Mouse (Mus musculus): ENCODE measurements around the gene Epha1. TPM values are rescaled to one million over a fixed set of nuclear protein-coding genes. Genes with fewer than 3 reads are reported as not detected.
A peak's percentile ranks its signal among the peaks of the same experiment; 100 is the strongest.

The Epha1 gene
- total RNA-seq, 2 experiments from 2014 or later: not detected

DNA sequence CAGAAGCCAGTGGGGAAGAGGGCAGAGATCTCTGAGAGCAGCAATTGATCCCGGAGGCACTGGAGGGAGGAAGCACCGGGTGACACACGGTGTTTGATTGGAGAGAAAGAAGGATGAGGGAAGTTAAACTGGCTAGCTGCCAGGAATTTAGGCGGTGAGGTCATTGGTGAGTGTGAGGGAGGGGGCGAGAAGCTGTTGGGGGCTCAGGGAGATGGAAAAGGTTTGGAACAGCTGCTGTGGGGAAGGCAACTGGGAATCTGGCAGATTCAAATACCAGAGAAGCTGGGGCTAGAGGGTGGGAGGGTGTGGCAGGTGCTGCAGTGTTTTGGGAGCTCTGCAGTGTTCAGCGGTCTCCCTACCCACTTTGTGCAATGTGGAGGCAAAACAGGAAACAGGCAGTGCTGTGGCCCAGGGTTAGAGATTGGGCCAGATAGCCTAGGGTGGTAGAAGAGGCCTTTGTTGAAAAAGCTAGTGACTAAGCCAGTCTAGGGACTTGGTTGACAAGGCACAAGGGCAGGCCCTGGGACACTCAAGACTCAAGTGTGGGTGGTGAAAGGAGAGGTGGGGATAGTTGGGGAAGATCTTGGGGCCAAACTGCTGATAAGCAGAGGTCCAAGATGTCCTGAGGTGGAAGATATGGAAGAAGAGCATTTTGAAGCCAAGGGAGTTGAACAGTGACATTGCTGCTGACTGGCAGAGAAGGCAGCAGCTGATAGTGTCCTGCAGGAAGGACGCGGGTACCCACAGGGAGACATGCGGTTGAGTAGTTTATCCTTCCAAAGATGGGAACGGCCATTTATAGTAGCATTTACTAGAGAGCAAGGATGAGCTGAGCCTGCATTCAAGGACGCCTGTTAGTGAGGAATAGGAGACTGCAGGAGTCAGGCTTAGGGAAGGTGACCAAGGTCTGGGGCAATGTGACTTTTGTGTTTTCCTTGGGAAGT lies 18.7 kb downstream of the Epha1 start:
- ATAC-seq (ENCODE audit: poor library complexity, severe bottlenecking): peak; percentile 17

DNA sequence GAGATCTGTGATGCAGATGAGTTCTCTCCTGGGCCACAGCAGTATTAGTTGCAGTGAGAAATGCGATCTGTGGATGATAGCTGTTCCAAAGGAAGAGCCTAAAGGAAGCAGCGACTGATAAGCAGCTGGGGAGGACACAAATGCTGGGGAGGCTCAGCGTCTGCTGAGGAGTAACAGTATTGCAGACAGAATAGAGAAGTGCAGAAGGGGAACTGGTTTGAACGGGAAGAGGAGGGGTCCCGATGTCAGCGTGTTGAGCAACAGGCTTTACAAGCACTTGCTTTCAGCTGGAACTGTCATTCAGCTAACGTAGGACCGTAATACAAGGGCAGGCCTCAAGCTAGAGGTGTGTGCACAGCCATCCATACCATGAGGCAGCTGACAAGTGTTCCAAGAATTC lies 19.9 kb downstream of the Epha1 start:
- peak; percentile 44 for ATAC-seq (ENCODE audit: poor library complexity, severe bottlenecking)

DNA sequence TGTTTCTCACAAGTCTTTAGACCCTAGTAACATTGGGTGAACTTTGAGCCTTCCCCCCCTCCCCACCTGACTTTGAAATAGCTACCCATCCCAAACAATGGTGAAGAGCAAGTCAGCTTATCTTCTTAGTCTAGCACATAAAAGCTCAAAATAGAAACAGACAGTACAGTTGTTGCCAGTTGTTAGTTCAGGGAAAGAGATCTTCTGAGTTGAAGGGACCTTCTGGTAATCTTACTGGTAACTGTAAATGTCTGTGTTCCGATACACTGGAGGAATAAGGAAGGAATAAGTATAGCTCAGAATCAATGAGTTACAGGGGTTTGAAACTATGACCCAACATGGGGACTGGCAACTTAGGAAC lies 20.6 kb downstream of the Epha1 start:
- ATAC-seq (ENCODE audit: poor library complexity, severe bottlenecking): no peak

DNA sequence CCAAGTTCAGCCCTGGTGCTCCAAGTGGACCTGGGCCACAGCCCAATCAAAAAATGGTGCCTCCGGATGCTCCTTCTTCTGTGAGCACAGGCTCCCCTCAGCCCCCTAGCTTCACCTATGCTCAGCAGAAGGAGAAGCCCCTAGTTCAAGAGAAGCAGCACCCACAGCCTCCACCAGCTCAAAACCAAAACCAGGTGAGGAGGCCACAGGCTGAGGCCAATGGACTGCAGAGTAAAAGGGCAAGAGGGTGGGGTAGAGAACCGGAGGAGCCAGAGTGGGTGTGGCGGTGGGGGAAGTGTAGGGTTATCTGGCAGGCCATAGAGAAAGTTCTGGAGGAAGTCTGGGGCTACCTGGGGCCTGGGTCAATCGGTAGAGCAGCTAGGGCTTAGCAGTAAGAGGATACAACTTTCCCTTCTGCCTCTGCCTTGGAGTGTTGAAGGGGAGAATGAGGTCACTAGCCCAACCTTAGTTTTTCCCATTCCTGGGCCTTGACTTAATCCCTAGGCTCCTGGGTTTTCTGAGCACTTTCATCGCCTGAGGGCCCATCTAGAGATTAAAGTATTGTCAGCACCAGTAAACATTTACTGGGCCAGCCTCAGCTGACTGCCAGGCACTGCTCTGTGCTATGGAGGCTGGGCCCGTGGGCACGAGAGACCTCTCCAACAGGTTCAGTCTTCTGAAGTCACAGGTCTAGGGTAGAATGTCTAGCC lies 21.1 kb downstream of the Epha1 start:
- ATAC-seq (ENCODE audit: poor library complexity, severe bottlenecking): peak; percentile 13; the same call in 1 of the 2 replicates

DNA sequence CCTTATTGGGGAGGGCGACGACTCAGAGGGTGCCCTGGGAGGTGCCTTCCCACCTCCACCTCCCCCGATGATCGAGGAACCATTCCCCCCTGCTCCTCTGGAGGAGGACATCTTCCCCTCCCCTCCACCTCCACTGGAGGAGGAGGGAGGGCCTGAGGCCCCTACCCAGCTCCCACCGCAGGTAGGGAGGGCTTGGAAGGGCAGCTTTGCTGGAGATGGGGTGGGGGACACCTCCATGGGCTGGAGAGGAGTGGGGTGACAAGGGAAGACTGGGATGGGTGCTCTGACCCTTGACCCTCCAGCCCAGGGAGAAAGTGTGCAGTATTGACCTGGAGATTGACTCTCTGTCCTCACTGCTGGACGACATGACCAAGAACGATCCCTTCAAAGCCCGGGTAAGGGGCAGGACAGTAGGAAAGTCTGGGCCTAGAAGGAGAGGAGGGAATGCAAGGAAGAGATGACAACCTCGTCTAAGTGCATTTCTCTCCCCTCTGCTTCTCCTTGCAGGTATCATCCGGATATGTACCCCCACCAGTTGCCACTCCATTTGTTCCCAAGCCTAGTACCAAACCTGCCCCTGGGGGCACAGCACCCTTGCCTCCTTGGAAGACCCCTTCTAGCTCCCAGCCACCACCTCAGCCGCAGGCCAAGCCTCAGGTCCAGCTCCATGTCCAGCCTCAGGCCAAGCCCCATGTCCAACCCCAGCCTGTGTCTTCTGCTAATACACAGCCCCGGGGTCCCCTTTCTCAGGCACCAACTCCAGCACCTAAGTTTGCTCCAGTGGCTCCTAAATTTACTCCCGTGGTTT lies 21.9 kb downstream of the Epha1 start:
- ATAC-seq (ENCODE audit: poor library complexity, severe bottlenecking): no peak

DNA sequence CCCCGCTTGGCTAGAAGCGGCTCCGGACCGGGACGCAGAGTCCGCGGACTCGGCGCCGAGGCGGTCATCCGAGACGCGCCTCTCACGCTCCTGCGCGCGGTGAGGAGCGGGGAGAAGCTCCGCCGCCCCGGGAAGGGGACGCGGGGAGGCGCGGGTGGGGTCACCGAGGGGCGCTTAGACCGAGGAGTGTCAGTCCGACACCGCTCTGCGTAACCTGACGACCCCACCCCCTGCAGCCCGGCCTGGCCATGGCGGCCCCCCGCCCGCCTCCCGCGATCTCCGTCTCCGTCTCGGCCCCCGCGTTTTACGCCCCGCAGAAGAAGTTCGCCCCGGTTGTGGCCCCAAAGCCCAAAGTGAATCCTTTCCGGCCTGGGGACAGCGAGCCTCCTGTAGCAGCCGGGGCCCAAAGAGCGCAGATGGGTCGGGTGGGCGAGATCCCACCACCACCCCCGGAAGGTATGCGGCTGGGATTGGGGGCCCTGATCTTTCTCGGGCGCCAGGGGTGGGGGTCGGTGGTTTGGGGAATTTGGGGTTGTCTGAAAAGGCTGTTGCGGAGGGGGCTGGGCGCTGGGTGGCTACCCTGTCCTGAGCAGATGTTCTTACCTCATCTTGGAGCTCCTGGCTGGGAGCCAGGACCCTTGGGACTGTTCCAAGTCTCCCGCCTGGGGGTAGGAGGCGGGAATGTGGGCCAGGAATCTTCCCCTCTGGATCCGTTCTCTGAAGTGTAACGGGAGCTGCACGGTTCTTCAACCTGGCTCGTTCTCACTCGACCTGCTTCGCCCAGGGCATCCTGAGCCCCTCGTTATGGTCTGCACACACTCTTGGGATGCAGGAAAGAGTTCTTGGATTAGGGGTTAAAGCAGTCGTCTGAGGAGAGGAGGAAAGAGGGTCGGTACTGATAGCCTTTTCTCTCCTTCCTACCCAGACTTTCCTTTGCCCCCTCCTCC lies 22.8 kb downstream of the Epha1 start:
- no peak for ATAC-seq (ENCODE audit: poor library complexity, severe bottlenecking)

DNA sequence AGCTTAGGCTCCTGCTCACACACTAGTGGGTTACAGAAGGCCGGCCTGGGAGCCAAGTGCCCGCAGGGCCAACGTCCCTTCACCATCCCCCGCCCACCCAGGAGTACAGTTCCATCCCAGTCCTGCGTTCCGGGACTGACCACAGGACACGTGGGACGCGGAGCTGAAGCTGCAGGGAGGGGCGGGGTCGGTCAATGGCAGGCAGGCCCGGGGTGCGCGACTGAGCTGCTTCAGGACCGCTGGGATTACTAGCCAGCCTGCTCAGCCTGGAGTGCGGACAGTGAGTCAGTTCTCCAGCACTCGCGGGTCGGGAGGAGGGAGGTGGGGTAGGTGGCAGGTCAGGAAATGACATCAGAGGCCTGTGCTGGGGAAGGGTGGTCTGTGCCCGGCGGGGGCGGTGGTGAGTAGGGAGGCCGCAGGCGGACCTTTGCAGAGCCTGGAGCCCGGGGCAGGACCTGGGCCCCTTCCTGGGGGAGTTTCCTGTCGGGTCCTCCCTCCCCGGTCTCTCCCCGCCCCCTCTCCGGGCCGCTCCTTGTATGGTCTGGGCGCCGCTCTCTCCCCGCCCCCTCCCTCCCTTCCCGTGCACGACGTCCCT lies 23.5 kb downstream of the Epha1 start, which contains the start of gene Zyx:
Gene Zyx, plus strand, starts transcription at position 205 of the 595 bp plus-strand sequence.
- peak; percentile 59 for ATAC-seq (ENCODE audit: poor library complexity, severe bottlenecking)

DNA sequence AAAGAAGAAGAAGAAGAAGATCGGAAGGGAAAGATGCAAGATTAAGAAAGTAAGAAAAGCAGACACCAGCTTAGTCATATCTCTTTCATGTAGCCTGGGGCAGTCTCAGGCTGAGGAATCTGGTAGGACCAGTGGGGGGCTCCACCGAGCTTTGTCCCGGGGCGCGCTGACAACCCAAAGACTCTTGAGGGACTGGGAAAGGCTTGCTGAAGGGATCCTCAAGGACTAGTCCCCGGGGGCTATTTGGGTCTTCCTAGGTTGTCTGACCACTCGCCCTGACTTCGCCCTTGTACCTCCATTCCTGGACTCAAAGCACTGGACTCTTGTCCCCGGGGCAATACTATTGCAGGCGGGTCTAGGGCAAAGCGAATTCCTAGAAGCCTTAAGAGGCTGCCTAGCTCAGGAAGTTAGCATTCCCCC lies 24.1 kb downstream of the Epha1 start:
- ATAC-seq (ENCODE audit: poor library complexity, severe bottlenecking): peak; percentile 20; the same call in 1 of the 2 replicates

DNA sequence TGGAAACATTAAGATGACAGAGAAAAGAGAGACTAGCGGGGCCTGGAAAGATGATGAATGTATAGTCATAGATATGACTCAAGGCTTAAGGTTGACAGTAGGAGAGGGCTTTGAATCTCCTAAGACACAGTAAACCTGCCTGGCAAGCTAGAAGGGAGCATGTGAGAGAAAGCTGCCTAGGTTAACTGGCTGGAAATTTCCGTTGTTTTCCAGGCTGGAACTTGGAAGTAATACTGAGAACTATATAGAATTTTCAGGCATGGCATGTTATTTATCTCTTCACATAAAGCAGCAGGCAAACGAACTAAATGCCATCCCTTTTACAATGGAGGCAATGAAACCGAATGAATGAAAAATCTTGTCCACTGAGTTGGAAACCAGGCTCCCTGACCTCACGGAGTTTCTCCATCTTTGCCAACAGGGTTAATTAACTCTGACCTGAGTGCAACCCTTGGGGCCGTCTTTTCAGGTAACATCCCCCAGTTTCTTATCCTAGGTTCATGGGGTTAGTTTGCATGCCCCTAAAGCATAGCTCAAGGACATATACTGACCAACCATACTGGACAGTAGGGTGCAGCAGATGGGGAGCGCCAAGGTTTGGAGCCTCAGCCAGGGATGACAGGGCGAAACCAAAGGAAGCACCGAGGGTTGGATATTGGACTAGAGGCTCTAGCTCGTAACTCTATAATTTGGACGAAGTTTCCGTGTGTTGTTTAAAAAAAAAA lies 24.6 kb downstream of the Epha1 start:
- no peak for ATAC-seq (ENCODE audit: poor library complexity, severe bottlenecking)

DNA sequence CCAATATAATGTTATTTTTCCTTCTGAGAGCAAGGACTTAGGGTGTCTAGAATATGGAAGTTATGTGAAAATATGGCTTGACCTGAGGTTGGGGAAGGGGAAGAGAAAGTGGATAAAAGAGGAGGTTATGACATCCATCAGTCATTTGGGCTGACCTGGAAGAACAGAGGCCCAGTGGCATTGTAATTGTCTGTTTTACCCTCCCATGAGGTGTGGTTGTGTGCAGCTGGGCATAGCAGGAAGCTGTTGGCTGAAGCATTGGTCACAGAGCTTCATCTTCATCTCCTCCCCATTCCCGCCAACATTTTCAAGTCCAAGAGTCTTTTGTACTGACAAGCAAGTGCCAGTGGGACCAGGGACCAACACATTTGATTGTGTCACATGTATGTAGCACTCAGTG lies 28.8 kb downstream of the Epha1 start:
- peak; percentile 66 for ATAC-seq (ENCODE audit: poor library complexity, severe bottlenecking)

DNA sequence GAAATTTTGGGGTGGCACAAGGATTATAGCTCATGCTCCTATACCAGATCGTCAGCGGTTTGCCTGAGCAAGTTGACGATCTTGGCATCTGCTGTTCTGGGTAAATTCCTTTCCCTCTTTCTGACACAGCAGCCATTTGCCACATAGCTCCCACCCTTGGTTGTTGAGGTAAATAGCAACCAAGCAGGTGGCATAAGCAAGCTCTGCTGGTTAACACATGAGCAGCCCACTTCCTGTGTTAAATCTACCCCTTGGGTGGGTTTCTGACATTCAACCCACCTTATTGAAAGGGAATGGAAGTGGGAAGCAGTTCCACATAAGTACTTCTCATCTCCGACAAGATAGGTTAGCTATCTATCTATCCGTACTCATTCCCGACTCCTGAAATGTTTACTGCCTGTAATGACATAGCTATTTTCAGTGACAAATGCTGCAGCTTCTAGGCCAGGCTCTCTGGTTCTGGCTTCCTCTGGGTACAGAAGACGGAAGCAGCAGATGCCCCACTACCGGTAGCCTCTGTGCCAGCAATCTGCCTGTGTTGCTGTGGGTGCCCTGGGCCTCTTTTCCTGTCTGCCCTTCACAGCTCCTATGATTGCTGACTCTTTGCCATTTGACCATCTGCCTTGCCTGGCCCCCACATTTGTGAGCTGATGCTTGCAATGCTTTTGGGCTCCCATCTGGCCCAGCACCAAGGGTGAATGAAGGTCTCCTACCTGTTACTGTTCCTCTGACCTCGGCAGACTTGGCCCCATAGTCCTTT lies 29.5 kb downstream of the Epha1 start:
- ATAC-seq (ENCODE audit: poor library complexity, severe bottlenecking): peak; percentile 73

DNA sequence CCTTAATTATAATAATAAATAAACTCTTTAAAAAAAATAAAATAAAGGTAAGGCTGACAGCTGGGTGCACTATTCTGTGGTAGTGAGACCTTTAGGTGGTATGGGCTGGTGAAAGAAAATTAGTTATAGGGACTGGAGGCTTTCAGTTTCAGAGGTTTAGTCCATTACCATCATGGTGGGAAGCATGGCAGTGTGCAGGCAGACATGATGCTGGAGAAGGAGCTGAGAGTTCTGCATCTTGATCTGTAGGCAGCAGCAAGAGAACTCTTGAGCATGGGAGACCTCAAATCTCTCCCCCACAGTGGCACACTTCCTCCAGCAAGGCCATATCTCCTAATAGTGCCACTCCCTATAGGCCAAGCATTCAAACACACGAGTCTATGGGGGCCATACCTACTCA lies 30.9 kb downstream of the Epha1 start:
- no peak for ATAC-seq (ENCODE audit: poor library complexity, severe bottlenecking)

DNA sequence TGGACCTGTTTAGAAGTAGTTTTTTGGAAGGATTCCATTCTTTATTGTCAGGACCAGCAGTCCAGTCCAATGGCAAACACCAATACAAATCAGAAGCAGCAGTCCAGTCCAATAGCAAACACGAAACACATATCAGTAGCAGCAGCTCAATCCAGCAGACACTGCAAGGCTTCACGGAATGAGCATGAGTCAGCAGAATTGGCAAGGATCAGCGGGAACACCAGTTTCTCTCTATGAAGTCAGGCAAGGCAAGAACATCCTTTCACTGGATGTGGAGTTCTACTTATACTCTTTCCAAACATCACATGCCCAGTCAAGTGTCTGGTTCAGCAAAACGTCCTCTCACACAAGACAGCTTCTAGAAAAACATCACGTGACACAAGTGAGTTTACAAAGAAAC lies 33.1 kb downstream of the Epha1 start:
- no peak for ATAC-seq (ENCODE audit: poor library complexity, severe bottlenecking)

DNA sequence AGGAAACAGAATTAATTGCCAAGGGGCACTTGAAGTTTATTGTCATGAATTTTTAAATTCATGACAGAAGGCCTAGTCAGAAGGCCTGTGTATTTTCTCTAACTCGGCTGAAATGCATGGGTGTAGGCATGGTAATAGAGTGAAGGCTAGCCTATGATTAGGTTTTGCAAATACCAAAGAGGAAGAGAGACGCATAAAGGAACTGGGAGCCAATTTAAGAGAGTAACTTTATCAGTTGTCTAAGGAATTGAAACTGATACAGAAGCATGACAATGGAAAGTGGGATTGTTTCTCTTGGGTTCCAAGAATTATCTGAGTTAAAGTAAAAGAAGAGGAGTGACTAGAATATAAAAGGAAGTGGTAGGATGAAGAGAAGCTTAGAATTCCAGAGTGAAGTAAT lies 33.9 kb downstream of the Epha1 start:
- ATAC-seq (ENCODE audit: poor library complexity, severe bottlenecking): peak; percentile 54

DNA sequence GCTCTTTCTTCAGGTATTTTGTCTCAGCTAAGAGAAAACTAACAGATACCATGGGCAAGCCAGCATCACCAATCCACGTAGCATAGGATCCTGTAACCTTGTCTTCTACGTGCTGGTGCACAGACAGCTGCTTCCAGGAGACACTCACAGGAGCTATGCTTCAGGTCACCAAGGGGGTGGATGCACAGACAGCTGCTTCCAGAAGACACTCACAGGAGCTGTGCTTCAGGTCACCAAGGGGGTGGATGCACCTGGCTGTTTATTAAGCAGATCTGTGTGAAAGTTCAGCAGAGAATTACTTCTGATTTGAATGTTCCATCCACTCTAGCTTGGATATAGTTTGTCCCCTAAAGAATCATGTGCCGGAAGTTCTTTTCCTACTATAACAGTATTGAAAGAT lies 42.1 kb downstream of the Epha1 start:
- ATAC-seq (ENCODE audit: poor library complexity, severe bottlenecking): no peak

DNA sequence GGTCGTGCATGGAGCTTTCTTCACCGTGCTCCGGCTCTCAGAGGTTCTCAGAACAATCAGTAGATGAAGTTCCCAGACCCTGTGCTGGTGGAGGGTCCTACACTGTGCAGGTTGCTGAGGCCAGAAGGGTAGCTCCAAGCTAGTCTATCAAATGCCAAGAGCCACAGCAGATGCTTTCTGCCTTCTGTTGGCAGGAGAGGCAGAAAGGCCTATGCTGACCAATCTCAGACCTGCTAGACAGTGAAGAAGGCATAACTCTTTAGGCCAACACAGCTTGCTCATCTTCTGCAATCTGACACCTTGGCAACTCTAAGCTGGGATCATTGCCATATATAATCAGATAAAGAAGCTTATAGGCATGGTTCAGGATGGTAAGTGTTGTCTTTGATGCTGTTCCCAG lies 42.9 kb downstream of the Epha1 start:
- ATAC-seq (ENCODE audit: poor library complexity, severe bottlenecking): no peak

DNA sequence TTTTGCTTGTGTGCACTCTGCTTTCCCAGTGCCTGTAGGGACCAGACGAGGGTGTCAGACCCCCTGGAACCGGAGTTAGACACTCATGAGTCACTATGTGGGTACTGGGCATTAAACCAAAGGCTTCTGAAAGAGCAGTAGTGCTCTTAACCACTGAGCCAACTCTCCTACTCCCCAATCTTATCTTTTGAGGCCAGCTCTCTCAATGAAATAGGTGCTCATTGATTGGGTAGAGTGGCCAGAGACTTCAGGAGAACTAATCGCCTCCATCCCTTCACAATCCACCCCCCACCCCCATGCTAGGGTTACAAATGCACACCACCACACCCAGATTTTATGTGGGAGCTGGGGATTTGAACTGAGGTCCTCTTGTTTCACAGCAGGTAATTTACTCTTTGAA lies 44.3 kb downstream of the Epha1 start:
- no peak for ATAC-seq (ENCODE audit: poor library complexity, severe bottlenecking)

DNA sequence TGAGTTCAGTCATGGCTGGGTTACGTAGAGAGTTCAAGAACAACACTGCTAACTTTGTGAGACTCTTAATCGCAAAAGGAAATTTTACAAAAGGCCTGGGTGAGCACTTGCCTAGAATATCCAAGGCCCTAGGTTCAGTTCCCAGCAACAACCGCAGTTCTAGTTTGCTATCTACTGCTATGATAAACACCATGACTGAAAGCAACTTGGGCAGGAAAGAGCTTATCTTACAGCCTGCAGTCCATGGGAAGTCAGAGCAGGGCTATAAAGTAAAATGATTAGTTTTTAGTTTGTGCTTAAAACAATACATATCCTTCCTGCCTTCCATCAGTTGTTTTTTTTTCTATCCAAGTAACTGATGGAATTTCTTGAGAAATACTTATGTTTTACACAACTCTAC lies 46.6 kb downstream of the Epha1 start:
- no peak for ATAC-seq (ENCODE audit: poor library complexity, severe bottlenecking)

Measured in megakaryocyte, adult 5-6 weeks (primary cell).